Mouse (Mus musculus) small intestine, adult 2 months (tissue): ENCODE measurements around the gene Pcdh15.

Experiments
- CTCF ChIP-seq: fragments of 200-500 bp; IDR thresholded peaks from 2 replicates; pipeline ENCODE4 v1.5.1; 2012; ENCODE audit warnings: low read depth, mild to moderate bottlenecking, control low read depth, inconsistent platforms, low read length, moderate library complexity, mixed read lengths; ENCODE audit not compliant: insufficient replicate concordance, insufficient read length; ENCODE audit errors: extremely low read depth
- POLR2A ChIP-seq: fragments of 200-500 bp; IDR thresholded peaks from 2 replicates; pipeline ENCODE4 v1.6.1; 2012; ENCODE audit warnings: low read depth, mild to moderate bottlenecking, control low read depth, inconsistent platforms, low read length, moderate library complexity

DNA sequence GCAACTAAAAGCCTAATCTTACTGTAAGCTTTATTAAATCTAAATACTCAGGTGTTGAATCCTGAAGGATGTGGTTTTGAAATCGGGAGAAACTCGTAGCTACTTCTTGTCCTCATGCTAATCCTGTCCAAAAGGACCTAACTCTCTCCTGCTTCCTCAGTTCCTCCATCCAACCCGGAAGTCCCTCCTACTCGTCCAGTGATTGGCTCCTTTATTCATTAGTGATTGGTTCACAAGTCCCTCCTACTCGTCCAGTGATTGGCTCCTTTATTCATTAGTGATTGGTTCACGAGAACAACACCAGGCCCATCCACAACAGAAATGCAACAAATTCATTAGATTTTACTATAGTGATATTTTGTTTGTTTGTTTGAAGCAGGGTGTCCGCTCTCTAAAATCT is 227.7 kb downstream of the Pcdh15 start:
- TF ChIP-seq POLR2A = no peak
- no peak for TF ChIP-seq CTCF
